ENCODE assay signal across 10 mouse cellular contexts in genomic region chr4:125356441-125356840, GRCm38 (mm10).
DNase-seq lines count a peak whose midpoint lies in the region; ATAC-seq lines count a peak whose summit lies in the region.
"Had no signal": no experiment of that assay in that cellular context is flagged by ENCODE, and none has a peak within 500 bp of the region (broad histone marks: within the 10 kb centered on the region; RNA-seq: fewer than 3 reads in every experiment).

No protein-coding gene starts in this region.

- no peaks in the 10 kb centered on the region for H3K36me3 ChIP-seq in forebrain, embryonic 13.5 days (ENCODE audit: poor library complexity, severe bottlenecking)
- H3K36me3 ChIP-seq in forebrain, embryonic 11.5 days (ENCODE audit: control insufficient read depth, insufficient read depth, low read length) = no peaks in the 10 kb centered on the region
- no peaks in the 10 kb centered on the region for H3K36me3 ChIP-seq in neural tube, embryonic 13.5 days
- H3K36me3 ChIP-seq in neural tube, embryonic 15.5 days = no peaks in the 10 kb centered on the region
- H3K36me3 ChIP-seq in forebrain, embryonic 14.5 days (ENCODE audit: control insufficient read depth, insufficient read depth, low read length) = no peaks in the 10 kb centered on the region
- H3K36me3 ChIP-seq: intestine, embryonic 15.5 days had no signal

- WGBS in forebrain, embryonic 13.5 days = 50% methylated on average over 8 of the region's 8 CpGs
- 64% methylated on average over 8 of the region's 8 CpGs for WGBS in forebrain, embryonic 11.5 days
- 62% methylated on average over 8 of the region's 8 CpGs for WGBS in neural tube, embryonic 13.5 days
- 54% methylated on average over 8 of the region's 8 CpGs for WGBS in neural tube, embryonic 15.5 days
- 37% methylated on average over 8 of the region's 8 CpGs for WGBS in forebrain, embryonic 14.5 days

- ATAC-seq in forebrain, embryonic 13.5 days = peak; percentile 61; the same call in 1 of the 2 replicates
- ATAC-seq in forebrain, embryonic 11.5 days (replicated peaks; ENCODE audit: low FRiP score) = no peak
- no peak for ATAC-seq in neural tube, embryonic 13.5 days (ENCODE audit: low read depth)
- no peak for ATAC-seq in neural tube, embryonic 15.5 days (ENCODE audit: low FRiP score)
- peak; percentile 60; the same call in 1 of the 2 replicates for ATAC-seq in forebrain, embryonic 14.5 days
- ATAC-seq: intestine, embryonic 15.5 days had no signal

- H3K9me3 ChIP-seq in forebrain, embryonic 13.5 days (replicated peaks) = no peaks in the 10 kb centered on the region
- H3K9me3 ChIP-seq in forebrain, embryonic 11.5 days (ENCODE audit: control insufficient read depth, low read length) = no peaks in the 10 kb centered on the region
- H3K9me3 ChIP-seq in neural tube, embryonic 13.5 days = no peaks in the 10 kb centered on the region
- no peaks in the 10 kb centered on the region for H3K9me3 ChIP-seq in neural tube, embryonic 15.5 days (replicated peaks)
- H3K9me3 ChIP-seq in forebrain, embryonic 14.5 days (replicated peaks; ENCODE audit: control insufficient read depth, low read length) = no peaks in the 10 kb centered on the region
- H3K9me3 ChIP-seq: intestine, embryonic 15.5 days had no signal

- peak overlapping the region; percentile 62; the same call in 1 of the 2 replicates for H3K27ac ChIP-seq in forebrain, embryonic 13.5 days
- H3K27ac ChIP-seq in forebrain, embryonic 11.5 days (ENCODE audit: low read depth, low read length) = no peak overlapping the region
- no peak overlapping the region for H3K27ac ChIP-seq in neural tube, embryonic 13.5 days (replicated peaks)
- no peak overlapping the region for H3K27ac ChIP-seq in neural tube, embryonic 15.5 days (replicated peaks)
- H3K27ac ChIP-seq in forebrain, embryonic 14.5 days (ENCODE audit: low read depth, low read length) = peak overlapping the region; percentile 55
- H3K27ac ChIP-seq: intestine, embryonic 15.5 days had no signal

- no peak overlapping the region for H3K4me3 ChIP-seq in forebrain, embryonic 13.5 days
- H3K4me3 ChIP-seq in forebrain, embryonic 11.5 days (ENCODE audit: low read depth, low read length) = no peak overlapping the region
- H3K4me3 ChIP-seq in neural tube, embryonic 13.5 days = no peak overlapping the region
- no peak overlapping the region for H3K4me3 ChIP-seq in neural tube, embryonic 15.5 days (replicated peaks)
- no peak overlapping the region for H3K4me3 ChIP-seq in forebrain, embryonic 14.5 days (ENCODE audit: low read depth, low read length)
- H3K4me3 ChIP-seq: intestine, embryonic 15.5 days had no signal

- H3K9ac ChIP-seq in forebrain, embryonic 13.5 days = no peak overlapping the region
- no peak overlapping the region for H3K9ac ChIP-seq in forebrain, embryonic 11.5 days (ENCODE audit: low read length)
- peak overlapping the region; percentile 12; the same call in 1 of the 2 replicates for H3K9ac ChIP-seq in neural tube, embryonic 13.5 days
- no peak overlapping the region for H3K9ac ChIP-seq in neural tube, embryonic 15.5 days (replicated peaks)
- H3K9ac ChIP-seq in forebrain, embryonic 14.5 days (ENCODE audit: low read length) = no peak overlapping the region
- H3K9ac ChIP-seq: intestine, embryonic 15.5 days had no signal

- H3K27me3 ChIP-seq in forebrain, embryonic 13.5 days = no peaks in the 10 kb centered on the region
- H3K27me3 ChIP-seq in forebrain, embryonic 11.5 days (ENCODE audit: control insufficient read depth, insufficient read depth, low read length) = no peaks in the 10 kb centered on the region; the same call in 1 of the 2 replicates
- H3K27me3 ChIP-seq in neural tube, embryonic 13.5 days = no peaks in the 10 kb centered on the region
- no peaks in the 10 kb centered on the region for H3K27me3 ChIP-seq in neural tube, embryonic 15.5 days (replicated peaks)
- H3K27me3 ChIP-seq in forebrain, embryonic 14.5 days (replicated peaks; ENCODE audit: control insufficient read depth, insufficient read depth, low read length) = no peaks in the 10 kb centered on the region
- H3K27me3 ChIP-seq: intestine, embryonic 15.5 days had no signal

- peaks cover 37% of the 10 kb centered on the region for H3K4me1 ChIP-seq in forebrain, embryonic 13.5 days
- H3K4me1 ChIP-seq in forebrain, embryonic 11.5 days (replicated peaks; ENCODE audit: control insufficient read depth, insufficient read depth, low read length) = peaks cover 5% of the 10 kb centered on the region
- peaks cover 21% of the 10 kb centered on the region for H3K4me1 ChIP-seq in neural tube, embryonic 13.5 days (replicated peaks)
- peaks cover 4% of the 10 kb centered on the region; the same call in 1 of the 2 replicates for H3K4me1 ChIP-seq in neural tube, embryonic 15.5 days
- H3K4me1 ChIP-seq in forebrain, embryonic 14.5 days (ENCODE audit: control insufficient read depth, insufficient read depth, low read length) = peaks cover 18% of the 10 kb centered on the region
- H3K4me1 ChIP-seq: intestine, embryonic 15.5 days had no signal

- DNase-seq in forebrain, embryonic 11.5 days (ENCODE audit: low spot score) = no peak
- peak; percentile 72 for DNase-seq in forebrain, embryonic 14.5 days (ENCODE audit: low spot score)
- peak; percentile 16 to 24 for DNase-seq in left cerebral cortex, postnatal 14 days (ENCODE audit: low spot score in 2 of 2)
- no peak for DNase-seq in spleen, postnatal 4 days (ENCODE audit: low spot score in 2 of 2)
- DNase-seq in embryo, embryonic 10 days (ENCODE audit: low spot score) = no peak
- DNase-seq: thymus, postnatal 14 days had no signal

- intact Hi-C loops in left cerebral cortex, postnatal 14 days (cut with DNase I) = no loop called here

- H3K4me2 ChIP-seq in forebrain, embryonic 13.5 days = no peak overlapping the region
- no peak overlapping the region for H3K4me2 ChIP-seq in forebrain, embryonic 11.5 days (ENCODE audit: low read depth, low read length, severe bottlenecking)
- no peak overlapping the region for H3K4me2 ChIP-seq in neural tube, embryonic 13.5 days
- H3K4me2 ChIP-seq in neural tube, embryonic 15.5 days = no peak overlapping the region
- H3K4me2 ChIP-seq in forebrain, embryonic 14.5 days (ENCODE audit: low read length) = no peak overlapping the region
- H3K4me2 ChIP-seq: intestine, embryonic 15.5 days had no signal

Comparison
In these comparisons a context has a peak if more than half of its experiments do, and no peak if none do; other contexts are left out.
1. ATAC-seq: peak in forebrain, embryonic 13.5 days (single experiment) and forebrain, embryonic 14.5 days (single experiment); none in forebrain, embryonic 11.5 days (single experiment), neural tube, embryonic 13.5 days (single experiment) and neural tube, embryonic 15.5 days (single experiment).
2. H3K27ac ChIP-seq: peak in forebrain, embryonic 13.5 days (single experiment) and forebrain, embryonic 14.5 days (single experiment); none in forebrain, embryonic 11.5 days (single experiment), neural tube, embryonic 13.5 days (single experiment) and neural tube, embryonic 15.5 days (single experiment).
3. DNase-seq: peak in forebrain, embryonic 14.5 days (single experiment) and left cerebral cortex, postnatal 14 days (2 of 2); none in forebrain, embryonic 11.5 days (single experiment), spleen, postnatal 4 days (0 of 2) and embryo, embryonic 10 days (single experiment).